Mouse (Mus musculus) limb, embryonic 10.5 days (tissue): ENCODE results near the gene Coq5. TPM values are rescaled to one million over a fixed set of nuclear protein-coding genes. Genes with fewer than 3 reads are reported as not detected.

Experiments
- DNase-seq: peaks from one replicate; pipeline ENCODE4 v3.0.0-alpha.2; 2017; ENCODE audit warnings: low spot score
- H3K27ac ChIP-seq: fragments of 300-500 bp; sonication (generic); 2 replicates; pipeline ENCODE4 v1.5.1; 2016; ENCODE audit warnings: mild to moderate bottlenecking
- H3K27me3 ChIP-seq: fragments of 300-500 bp; sonication (generic); 2 replicates; pipeline ENCODE4 v1.6.1; 2016; ENCODE audit warnings: low read depth, mild to moderate bottlenecking; ENCODE audit not compliant: poor library complexity, severe bottlenecking
- H3K36me3 ChIP-seq: fragments of 300-500 bp; sonication (generic); 2 replicates; pipeline ENCODE4 v1.6.1; 2016; ENCODE audit warnings: mild to moderate bottlenecking, moderate library complexity
- H3K4me1 ChIP-seq: fragments of 300-500 bp; sonication (generic); 2 replicates; pipeline ENCODE4 v1.6.1; 2016
- H3K4me3 ChIP-seq: fragments of 300-500 bp; sonication (generic); 2 replicates; pipeline ENCODE4 v1.5.1; 2016; ENCODE audit warnings: mild to moderate bottlenecking, moderate library complexity
- H3K9me3 ChIP-seq: fragments of 300-500 bp; sonication (generic); replicated peaks from 2 replicates; pipeline ENCODE4 v1.6.1; 2016; ENCODE audit warnings: mild to moderate bottlenecking
- WGBS: fragments of 180-500 bp; shearing (Covaris S2); methylation state at CpG from one replicate; pipeline ENCODE4 v1.1.7; 2016; 5-methylcytosine and 5-hydroxymethylcytosine counted together
- polyA plus RNA-seq: library from polyadenylated mRNA; unstranded; fragments of >200 nt; fragmentation: Nextera tagmentation; extraction: Ambion mirVana; gene quantifications from 2 replicates; pipeline ENCODE4 v1.2.1, GENCODE M21; 2016

The Coq5 gene
- polyA plus RNA-seq, 1 experiment from 2014 or later: 54.1 TPM

DNA sequence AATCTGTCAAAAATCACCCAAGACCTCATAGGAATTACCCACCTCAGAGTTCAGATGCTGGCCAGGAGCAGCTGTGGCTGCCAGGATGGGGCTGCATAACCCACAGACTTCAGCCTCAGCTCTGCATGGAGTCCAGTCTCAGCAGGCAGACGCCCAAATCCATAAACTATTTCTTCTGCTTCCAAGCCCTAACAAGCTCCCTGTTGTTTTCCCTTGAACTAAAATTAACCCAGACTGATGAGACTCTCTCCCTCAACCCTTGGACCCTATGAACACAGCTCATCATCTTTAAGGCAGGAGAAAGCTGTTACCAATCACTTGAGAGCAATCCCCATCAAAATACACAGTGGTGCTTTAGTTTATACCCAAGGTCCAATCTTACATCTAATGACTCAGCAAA, 24.0 kb upstream of the Coq5 start:
- 77% methylated on average over 1 of the region's 1 CpGs for WGBS
- no peaks in the 10 kb centered on the region for H3K4me1 ChIP-seq
- DNase-seq: no peak
- no peak overlapping the region for H3K4me3 ChIP-seq
- no peak overlapping the region for H3K27ac ChIP-seq
- H3K36me3 ChIP-seq: peaks cover 77% of the 10 kb centered on the region
- H3K27me3 ChIP-seq: no peaks in the 10 kb centered on the region
- H3K9me3 ChIP-seq: no peaks in the 10 kb centered on the region

DNA sequence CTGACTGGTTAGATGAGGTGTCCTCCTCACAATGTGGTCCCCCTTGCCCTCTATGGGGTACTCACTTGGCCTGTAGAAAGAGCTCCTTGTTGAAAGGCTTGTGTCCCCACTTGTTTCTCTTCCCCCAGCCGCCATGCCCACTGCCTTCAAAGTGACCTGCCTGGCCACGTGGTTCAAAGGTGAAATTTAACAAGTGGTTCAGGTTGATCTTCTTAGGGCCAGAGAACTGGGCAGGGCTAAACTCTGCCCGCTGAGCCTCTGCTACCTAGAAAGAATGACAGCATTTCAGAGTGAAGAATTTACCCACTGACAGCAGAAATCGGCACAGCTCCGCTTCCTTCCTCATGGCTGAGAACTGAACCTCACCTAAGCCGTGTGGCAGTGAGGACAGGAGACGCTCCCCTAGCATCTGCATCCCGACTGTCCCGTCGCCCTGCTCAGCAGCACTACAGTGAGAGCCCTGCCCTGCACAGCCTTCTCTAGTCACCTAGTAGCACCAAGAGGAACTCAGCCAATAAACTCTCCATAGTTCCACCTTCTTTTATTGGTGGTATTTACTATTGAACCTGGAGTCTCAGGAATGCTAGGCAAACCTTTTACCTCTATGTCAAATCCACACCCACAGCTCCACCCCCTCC, 22.4 kb upstream of the Coq5 start:
- no peak overlapping the region for H3K27ac ChIP-seq
- no peaks in the 10 kb centered on the region for H3K4me1 ChIP-seq
- H3K9me3 ChIP-seq: no peaks in the 10 kb centered on the region
- H3K27me3 ChIP-seq: no peaks in the 10 kb centered on the region
- DNase-seq: no peak
- H3K36me3 ChIP-seq: peaks cover 73% of the 10 kb centered on the region
- H3K4me3 ChIP-seq: no peak overlapping the region
- 90% methylated on average over 10 of the region's 10 CpGs for WGBS

DNA sequence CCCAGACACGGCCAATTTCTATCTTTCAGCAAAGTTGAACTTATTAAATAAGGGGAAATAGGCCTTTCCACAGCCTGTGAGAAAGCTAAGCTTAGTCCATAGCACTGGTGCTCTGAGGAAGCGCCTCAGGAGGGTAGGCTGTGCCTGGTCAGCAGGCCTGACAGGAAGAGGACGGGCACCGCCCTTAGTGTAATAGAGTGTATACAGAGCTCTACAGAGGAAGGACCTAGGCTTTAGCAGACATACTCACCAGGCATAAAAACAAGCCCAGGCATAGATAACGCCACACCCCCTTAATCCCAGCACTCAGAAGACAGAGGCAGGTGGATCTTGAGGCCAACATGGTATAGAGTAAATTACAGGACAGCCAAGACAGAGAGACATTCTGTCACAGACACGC, 19.1 kb upstream of the Coq5 start:
- Histone ChIP-seq H3K4me1 (no peaks in the 10 kb centered on the region), H3K27ac (no peak overlapping the region), H3K36me3 (peaks cover 87% of the 10 kb centered on the region), H3K4me3 (no peak overlapping the region), H3K27me3 (no peaks in the 10 kb centered on the region), H3K9me3 (no peaks in the 10 kb centered on the region)
- 91% methylated on average over 6 of the region's 6 CpGs for WGBS
- no peak for DNase-seq

DNA sequence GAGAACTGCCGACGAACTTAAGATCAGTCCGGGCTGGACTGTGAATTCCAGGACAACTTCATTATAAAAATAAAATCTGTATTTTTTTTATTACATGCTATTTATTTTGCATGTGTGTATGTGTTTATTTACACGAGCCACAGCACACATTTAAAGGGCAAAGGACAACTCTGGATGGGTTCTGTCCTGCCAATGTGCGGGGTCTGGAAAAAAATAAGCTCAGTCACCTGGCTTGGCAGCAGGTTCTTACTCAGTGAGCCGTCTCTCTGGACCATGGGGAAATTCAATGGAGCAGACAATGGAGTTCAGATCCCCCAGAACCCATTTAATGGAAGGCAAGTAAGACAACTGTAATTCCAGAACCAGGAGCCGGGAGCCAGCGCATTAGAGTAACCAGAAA, 18.3 kb upstream of the Coq5 start:
- DNase-seq: no peak
- H3K4me1 ChIP-seq: peaks cover 4% of the 10 kb centered on the region; the same call in 1 of the 2 replicates
- no peaks in the 10 kb centered on the region for H3K27me3 ChIP-seq
- no peaks in the 10 kb centered on the region for H3K9me3 ChIP-seq
- peaks cover 86% of the 10 kb centered on the region for H3K36me3 ChIP-seq
- WGBS: 93% methylated on average over 8 of the region's 8 CpGs
- no peak overlapping the region for H3K27ac ChIP-seq
- no peak overlapping the region for H3K4me3 ChIP-seq

DNA sequence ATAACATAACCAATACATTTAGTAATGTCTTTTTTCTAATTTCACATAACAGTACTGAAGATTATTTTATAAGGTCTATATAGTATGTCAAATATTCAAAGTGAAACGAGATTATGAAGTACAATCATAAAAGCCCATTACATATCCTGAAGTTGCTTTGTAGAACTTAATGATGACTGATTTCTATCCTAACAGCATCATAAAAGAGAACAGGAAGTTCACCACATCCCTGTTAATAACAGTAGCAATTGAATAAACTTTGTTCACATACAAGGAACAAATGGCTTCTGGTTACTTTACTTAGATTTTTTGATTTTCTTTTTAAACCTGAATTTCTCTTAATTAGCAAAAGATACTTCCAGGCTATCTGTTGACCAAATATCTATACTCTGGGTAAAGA, 17.6 kb upstream of the Coq5 start:
- H3K27ac ChIP-seq: no peak overlapping the region
- no peaks in the 10 kb centered on the region for H3K27me3 ChIP-seq
- H3K4me1 ChIP-seq: peaks cover 11% of the 10 kb centered on the region
- H3K9me3 ChIP-seq: no peaks in the 10 kb centered on the region
- WGBS: 95% methylated on average over 1 of the region's 1 CpGs
- peaks cover 86% of the 10 kb centered on the region for H3K36me3 ChIP-seq
- H3K4me3 ChIP-seq: no peak overlapping the region
- DNase-seq: no peak

DNA sequence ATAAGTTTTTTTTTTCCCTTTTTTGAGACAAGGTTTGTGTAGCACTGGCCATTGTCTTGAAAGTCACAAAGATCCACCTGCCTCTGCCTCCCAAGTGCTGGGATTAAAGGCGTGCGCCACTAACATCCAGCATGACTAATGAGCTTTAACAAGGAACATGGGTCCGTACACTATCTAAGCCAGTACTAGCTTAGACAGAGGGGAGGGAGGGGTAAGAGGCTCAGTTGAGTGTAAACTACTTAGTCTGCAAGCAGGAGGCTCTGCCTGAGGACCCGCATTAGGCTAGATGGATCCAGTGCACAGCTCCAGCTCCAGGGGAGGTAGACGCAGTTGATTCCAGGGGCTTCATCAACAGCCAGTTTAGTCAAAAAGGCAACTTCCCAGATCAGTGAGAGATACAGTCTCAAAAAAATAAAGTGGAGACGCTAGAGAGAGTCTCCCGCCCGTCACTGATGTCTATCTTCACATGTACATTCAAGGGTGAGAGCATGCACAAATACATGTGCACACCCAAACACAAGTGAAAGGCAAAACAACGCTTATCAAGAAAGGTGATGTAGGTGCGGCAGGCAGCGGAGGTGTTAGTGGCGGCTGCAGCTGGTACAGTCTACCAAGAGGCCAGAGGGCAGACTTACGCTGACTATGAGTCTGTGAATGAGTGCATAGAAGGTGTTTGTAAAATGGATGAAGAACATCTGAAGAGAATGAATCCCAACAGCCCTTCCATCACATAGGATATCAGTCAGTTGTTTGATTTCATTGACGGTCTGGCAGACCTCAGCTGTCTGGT, 16.8 kb upstream of the Coq5 start:
- DNase-seq: no peak
- H3K4me1 ChIP-seq: peaks cover 11% of the 10 kb centered on the region
- no peaks in the 10 kb centered on the region for H3K27me3 ChIP-seq
- peaks cover 85% of the 10 kb centered on the region for H3K36me3 ChIP-seq
- no peaks in the 10 kb centered on the region for H3K9me3 ChIP-seq
- WGBS: 92% methylated on average over 14 of the region's 14 CpGs
- H3K4me3 ChIP-seq: no peak overlapping the region
- no peak overlapping the region for H3K27ac ChIP-seq

DNA sequence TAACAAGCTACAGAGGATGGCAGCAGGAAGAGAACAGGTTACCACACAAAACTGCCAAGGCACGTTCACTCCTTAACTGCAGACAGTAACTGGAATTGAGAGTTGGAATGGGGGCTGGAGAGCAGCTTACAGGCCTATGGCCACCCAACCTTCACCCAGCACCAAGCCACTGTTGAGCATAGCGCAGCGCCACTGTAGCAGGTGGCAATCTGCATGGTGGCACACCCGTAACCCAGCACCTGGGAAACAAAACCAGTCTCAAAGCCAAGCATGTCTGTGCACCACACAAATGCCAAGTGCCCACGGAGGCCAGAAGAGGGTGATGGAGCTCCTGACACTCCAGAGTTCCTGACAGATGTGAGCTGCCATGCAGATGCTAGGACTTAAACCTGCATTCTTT, 13.1 kb upstream of the Coq5 start:
- Histone ChIP-seq H3K9me3 (no peaks in the 10 kb centered on the region), H3K36me3 (peaks cover 75% of the 10 kb centered on the region), H3K4me1 (peaks cover 33% of the 10 kb centered on the region), H3K4me3 (no peak overlapping the region), H3K27ac (no peak overlapping the region), H3K27me3 (no peaks in the 10 kb centered on the region)
- WGBS: 93% methylated on average over 5 of the region's 5 CpGs
- DNase-seq: no peak

DNA sequence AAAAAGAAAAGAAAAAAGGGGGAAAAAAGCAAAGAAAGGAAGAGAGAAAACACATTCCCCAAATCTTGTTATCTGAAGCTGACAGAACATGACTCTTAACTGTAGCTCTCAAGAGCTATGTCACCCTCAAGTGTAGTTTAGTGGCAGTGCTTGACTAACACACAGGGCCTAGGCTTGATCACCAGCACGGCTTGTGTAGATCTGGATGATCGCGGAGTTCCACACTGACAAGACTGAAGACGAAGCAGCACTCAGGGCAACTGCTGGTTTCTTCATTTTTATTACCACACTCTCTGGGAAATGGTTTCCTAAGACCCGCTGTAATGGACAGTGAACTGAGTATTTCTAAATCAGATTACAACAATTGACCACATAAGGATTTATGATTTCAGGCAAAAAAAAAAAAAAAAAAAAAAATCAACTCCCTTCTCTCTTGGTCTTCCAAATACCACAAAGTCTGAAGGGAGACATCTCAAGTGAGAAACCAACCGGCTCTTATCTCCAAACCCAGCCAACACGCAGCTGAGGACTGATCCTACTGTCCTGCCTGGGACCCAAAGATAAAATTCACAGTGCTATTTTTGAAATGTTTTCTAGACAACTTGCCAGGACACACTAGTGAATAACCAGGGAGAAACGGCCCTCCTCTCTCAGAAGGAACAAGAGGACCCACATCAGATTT, 12.5 kb upstream of the Coq5 start:
- H3K4me1 ChIP-seq: peaks cover 37% of the 10 kb centered on the region
- DNase-seq: no peak
- WGBS: 91% methylated on average over 8 of the region's 8 CpGs
- no peaks in the 10 kb centered on the region for H3K27me3 ChIP-seq
- peaks cover 75% of the 10 kb centered on the region for H3K36me3 ChIP-seq
- H3K27ac ChIP-seq: no peak overlapping the region
- H3K9me3 ChIP-seq: no peaks in the 10 kb centered on the region
- H3K4me3 ChIP-seq: no peak overlapping the region

DNA sequence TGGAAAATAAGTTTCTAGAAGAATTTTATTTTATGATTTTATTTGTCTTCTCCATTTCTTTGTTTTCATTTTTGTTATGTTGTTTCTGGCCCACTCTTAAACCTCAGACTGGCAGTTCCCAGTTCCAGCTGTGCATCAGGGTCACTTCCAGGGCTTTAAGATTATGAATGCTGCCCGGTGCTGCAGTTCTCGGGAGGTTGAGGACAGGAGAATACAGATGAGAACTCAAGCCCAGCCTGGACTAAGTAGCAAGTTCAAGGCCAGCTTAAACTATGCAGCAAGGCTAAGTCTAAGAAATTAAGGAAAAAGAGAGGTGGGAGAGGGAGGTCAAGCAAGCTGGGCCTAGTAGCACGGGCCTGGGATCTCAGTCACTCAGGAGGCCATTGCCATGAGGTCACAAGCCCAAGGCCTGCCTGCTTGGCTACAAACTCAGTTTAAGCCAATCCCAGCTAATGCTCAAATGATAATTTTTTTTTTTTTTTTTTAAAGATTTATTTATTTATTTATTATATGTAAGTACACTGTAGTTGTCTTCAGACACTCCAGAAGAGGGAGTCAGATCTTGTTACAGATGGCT, 11.9 kb upstream of the Coq5 start:
- H3K4me3 ChIP-seq: no peak overlapping the region

DNA sequence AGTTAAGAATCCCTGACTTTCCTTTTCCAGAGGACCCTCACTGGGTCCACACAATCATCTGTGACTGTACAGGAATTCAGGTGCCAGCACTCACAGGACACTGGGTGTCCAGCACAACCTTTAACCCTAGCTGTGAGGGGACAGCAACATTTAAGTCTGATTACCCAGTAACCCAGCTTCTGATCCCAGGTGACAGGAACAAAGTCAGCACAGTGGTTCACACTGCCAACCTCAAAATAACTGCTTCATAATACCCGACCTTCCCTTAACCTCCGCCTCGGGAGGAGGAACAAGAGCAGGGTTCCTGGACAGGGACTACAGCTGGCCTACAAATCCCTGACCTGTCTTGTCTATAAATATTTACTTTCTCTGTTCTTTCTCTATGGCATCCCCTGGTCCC, 11.2 kb upstream of the Coq5 start:
- no peak overlapping the region for H3K27ac ChIP-seq
- WGBS: 79% methylated on average over 3 of the region's 3 CpGs
- no peak for DNase-seq
- peaks cover 65% of the 10 kb centered on the region for H3K36me3 ChIP-seq
- no peaks in the 10 kb centered on the region for H3K27me3 ChIP-seq
- no peak overlapping the region for H3K4me3 ChIP-seq
- H3K9me3 ChIP-seq: no peaks in the 10 kb centered on the region
- peaks cover 40% of the 10 kb centered on the region for H3K4me1 ChIP-seq

More for the DNA sequence above, 11.9 kb upstream of the Coq5 start:
- Histone ChIP-seq H3K27ac (no peak overlapping the region), H3K9me3 (no peaks in the 10 kb centered on the region), H3K27me3 (no peaks in the 10 kb centered on the region), H3K36me3 (peaks cover 72% of the 10 kb centered on the region), H3K4me1 (peaks cover 37% of the 10 kb centered on the region)
- DNase-seq: no peak
- 88% methylated on average over 3 of the region's 3 CpGs for whole genome bisulfite sequencing

DNA sequence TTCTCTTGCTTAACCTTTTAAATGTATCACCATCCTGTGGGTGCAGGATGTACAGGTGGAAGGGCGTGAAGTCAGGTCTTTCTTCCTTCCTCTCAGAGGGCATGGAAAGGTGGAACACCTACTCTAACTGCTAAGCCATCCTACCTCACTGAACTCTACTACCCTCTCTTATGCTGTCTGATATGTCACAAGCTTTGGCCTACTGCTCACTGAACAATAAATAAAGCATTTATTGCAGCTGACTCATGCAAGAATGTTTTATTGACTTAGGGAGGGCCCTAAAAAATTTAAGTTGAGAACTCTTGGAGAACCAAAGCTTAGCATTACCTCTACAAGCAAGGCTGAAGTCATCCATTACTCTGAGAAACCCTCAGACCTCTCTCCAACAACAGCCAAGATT, 9.5 kb upstream of the Coq5 start:
- no peak overlapping the region for H3K4me3 ChIP-seq
- peaks cover 53% of the 10 kb centered on the region for H3K36me3 ChIP-seq
- 96% methylated on average over 1 of the region's 1 CpGs for WGBS
- H3K27ac ChIP-seq: no peak overlapping the region
- peaks cover 46% of the 10 kb centered on the region for H3K4me1 ChIP-seq
- no peaks in the 10 kb centered on the region for H3K9me3 ChIP-seq
- no peaks in the 10 kb centered on the region for H3K27me3 ChIP-seq
- DNase-seq: no peak

DNA sequence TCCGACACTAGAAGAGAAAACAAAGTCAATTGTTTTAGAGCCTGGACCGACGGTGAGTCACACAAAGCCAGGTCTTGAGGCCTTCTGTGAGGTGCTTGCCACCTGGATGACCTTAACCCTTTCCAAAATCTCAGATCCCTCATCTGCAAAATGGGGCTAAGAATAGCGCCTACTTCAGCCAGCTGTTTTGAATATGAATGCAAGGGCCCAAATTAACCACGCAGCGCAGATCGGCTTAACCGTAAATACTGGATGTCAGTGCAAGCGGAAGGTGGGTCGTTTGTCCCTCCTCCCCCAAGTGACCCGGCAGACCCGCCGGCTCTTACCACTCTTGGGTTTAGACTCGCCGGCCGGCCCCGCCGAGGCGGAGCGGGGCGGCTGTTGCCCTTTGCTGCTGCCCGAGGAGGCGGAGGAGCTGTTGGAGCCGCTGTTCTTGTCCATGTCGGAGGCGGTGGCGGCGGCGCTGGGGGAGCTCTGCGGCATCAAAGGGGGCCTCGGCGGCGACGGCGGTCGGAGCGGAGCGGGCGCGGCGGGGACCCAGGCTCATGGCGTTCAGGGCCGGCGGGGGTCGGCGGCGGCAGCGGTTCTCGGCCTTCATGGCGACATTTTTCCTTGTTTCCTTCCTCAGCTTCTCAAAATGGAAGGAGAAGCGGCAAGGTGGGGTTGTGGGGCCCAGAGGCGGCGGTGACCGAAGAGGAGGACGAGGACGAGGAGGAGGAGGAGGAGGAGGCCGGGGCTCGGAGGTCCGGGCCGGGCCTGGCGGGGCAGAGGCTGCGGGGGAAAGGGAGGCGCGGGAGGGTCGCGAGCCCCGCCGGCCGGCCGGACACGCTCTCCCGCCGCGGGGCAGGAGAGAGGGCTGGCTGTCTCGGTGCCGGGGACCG, 7.3 kb upstream of the Coq5 start:
- peaks cover 33% of the 10 kb centered on the region for H3K36me3 ChIP-seq
- H3K4me1 ChIP-seq: peaks cover 35% of the 10 kb centered on the region
- H3K27me3 ChIP-seq: no peaks in the 10 kb centered on the region
- peak overlapping the region; percentile 97 for H3K4me3 ChIP-seq
- peak; percentile 73 for DNase-seq
- under 1% methylated on average over 74 of the region's 77 CpGs for WGBS
- peak overlapping the region; percentile 95 for H3K27ac ChIP-seq
- no peaks in the 10 kb centered on the region for H3K9me3 ChIP-seq
